Mouse (Mus musculus) heart, postnatal 4 days (tissue): ENCODE results near the gene Fev. TPM values are rescaled to one million over a fixed set of nuclear protein-coding genes. Genes with fewer than 3 reads are reported as not detected.
A peak's percentile ranks its signal among the peaks of the same experiment; 100 is the strongest.

ENCODE experiments used
- DNase-seq: peaks from one replicate; pipeline ENCODE4 v3.0.0; 2021
- total RNA-seq, 2 experiments: library from RNA; stranded (reverse); gene quantifications; 2 replicates each; pipeline ENCODE4 v1.2.3; 2021

Fev gene
- total RNA-seq, 2 experiments from 2014 or later: not detected

- DNase-seq: peak; percentile 73
Measured at GRCm38 (mm10) chr1:74880785-74881360, 4.3 kb downstream of the Fev start.

DNA sequence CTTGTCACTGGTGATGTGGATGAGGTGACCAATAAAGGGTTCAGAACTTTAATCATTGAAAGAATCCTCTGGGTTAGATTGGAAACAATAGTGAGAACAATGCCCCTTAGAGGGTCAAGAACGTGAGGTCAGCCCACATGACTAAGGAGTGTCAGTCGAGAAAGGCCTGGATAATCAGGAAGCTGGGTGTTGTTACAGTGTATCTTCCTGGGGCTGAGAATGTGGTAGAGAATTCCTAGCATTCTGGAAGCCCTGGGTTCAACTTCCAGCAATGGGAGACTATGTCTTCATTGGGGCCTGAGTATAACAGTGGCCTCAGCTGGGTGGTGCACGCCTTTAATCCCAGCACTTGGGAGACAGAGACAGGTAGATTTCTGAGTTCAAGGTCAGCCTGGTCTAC is 8.0 kb downstream of the Fev start:
- DNase-seq: no peak

DNA sequence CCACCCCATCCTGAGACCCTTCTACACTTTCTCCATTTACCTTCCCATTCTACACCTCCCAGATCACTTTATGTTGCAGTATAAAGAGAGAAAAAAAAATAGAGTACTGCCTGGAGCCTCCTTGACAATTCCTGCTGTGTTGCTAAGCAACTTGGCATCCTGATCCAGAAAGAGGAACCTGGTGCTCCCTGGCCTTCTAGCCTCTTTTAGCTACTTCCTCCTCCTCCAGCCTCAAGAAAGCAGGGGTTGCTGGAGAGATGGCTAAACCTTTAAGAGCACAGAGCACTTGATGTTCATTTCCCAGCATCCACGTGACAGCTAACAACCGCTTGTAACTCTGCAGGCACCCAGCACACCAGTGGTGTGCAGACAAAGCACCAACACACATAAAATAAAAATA is 13.0 kb downstream of the Fev start:
- DNase-seq: no peak

- DNase-seq: no peak
Measured at GRCm38 (mm10) chr1:74861783-74862182, 23.4 kb downstream of the Fev start.

GRCm38 (mm10) chr1:74859223-74859984 is 25.8 kb downstream of the Fev start:
- no peak for DNase-seq

DNA sequence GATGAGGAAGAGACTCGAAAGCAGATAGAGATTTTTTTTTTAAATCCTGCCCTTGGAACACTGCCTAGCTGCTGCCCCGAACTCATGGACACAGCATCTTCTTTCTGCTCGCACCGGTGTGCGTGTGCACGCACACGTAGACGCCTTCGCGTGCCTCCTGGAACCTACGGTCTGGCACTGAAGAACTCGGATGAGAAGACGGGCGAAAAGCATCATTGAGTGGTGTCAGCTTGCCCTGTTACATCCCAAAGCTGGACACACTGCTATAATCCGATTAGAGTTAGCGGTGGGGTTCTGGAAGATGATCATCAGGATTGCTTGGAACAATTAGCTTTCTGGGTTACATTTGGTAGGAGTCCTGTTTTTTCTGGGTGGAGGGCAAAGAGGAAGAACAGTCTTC is 26.4 kb downstream of the Fev start:
- DNase-seq: no peak

DNA sequence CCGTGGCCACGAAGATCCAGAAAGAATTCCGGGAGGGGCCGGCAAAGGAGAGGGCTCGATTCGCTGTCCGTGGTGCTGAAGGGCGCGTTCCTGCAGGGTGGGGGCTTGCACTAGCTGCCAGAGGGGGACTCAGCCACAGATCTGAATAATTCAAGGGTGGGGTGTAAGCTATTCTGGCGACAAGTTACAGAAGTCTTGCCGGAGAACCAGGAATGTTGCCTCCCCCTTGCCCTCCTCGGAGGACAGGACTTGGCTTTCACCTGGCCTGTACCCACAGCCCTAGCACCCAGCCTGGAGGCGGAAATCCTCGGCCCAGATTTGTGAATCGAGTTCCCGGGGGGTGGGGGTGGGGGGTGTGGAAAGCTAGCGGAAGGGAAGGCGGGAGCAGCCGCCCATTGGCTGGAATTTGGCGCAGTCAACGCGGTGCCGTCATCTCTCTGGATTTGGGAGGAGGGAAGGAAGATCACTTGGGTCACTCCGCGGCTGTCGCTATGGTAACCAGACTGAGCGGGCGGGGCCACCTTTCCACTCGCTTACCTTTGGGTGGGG is 27.0 kb downstream of the Fev start:
- DNase-seq: peak; percentile 81

GRCm38 (mm10) chr1:74857677-74858076 is 27.5 kb downstream of the Fev start:
- DNase-seq: no peak

DNA sequence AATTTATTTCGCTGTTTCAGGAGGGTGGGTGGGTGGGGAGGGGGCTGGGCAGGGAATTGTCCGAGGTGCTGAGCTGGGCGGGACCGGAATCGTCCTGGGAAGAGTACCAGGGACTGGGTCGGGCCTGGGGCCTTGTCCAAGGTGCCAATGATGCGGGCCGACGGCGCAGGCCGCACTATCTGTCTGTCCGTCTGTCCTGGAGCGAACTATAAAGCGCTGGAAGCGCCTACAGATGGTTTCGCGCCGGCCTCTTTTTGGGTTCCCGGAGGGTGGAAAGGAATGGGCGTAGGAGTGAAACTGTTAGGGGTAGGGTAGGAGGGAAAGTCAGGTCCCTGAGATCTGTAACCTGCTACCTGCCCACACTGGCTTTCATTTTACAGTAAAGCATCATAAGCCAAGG is 28.0 kb downstream of the Fev start:
- DNase-seq: peak; percentile 8

DNA sequence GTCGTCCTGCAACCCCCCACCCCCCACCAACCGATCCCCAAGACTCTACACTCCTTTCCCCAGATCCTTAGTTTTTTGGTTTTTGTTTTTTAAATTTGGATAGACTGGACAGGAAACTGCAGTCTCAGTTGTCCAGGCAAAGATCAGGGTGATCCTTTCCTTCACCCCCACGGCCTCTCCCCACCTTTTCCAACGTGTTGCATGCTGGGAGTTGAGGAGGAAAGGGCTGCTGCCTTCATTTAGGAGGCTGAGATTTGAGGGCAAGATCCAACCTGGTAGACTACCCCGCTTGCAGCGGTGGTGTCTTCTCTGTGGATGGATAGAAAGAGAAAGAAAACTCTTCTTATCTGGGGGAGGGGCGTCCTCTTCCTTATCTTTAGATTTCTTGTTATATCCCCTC is 28.4 kb downstream of the Fev start:
- no peak for DNase-seq

GRCm38 (mm10) chr1:74856439-74856720 is 28.8 kb downstream of the Fev start:
- DNase-seq: no peak

- DNase-seq: no peak
Measured at GRCm38 (mm10) chr1:74855651-74856438, 29.4 kb downstream of the Fev start.

DNA sequence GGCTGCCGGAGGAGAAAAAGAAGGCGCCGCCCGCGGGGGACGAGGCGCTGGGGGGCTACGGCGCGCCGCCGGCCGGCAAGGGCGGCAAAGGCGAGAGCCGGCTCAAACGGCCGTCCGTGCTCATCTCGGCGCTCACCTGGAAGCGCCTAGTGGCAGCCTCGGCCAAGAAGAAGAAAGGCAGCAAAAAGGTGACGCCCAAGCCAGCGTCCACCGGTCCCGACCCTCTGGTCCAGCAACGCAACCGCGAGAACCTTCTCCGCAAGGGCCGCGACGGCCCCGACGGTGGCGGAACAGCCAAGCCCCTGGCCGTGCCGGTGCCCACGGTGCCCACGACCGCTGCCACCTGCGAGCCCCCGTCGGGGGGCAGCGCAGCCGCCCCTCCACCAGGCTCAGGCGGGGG is 30.1 kb downstream of the Fev start:
- peak; percentile 13 for DNase-seq

- DNase-seq: peak; percentile 78
Measured at GRCm38 (mm10) chr1:74854306-74855056, 30.7 kb downstream of the Fev start, which contains the start of gene Cdk5r2. Gene Cdk5r2, plus strand, starts transcription at chr1:74854934.

DNA sequence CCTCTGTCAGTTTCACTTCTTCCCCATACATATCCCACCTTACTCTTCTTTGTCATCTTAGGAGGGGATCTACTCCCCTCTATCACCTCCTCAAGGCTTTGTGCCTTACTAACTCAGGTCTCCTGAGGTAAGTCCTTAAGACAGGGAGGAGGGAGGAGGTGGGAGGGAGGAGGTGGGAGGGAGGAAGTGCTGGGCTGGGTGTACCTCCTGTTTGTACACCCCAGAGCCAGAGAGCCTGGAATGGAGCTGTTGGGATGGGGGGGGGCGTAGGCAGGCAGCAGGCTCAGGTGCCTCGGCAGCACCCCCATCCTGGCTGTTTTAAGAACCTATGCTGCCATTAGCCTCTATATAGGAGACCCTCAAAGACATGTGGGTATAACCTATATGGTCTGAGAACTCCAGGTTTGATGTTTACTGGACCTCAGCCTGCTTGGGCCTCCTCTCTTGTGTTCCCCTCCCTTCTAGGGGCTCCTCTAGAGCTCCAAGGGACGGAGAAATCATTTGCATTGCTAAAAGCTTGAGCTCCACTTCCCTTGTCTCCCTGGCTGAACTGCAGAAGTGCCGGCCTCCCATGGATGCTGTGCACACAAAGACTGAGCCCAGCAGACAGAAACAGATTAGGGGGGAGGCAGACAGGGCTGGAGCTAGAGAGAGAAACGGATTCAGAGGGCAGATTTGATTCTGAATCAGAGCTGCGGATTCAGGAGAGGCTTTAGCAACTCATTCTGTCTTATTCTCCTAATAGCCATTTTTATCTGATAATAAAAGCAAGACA is 34.0 kb downstream of the Fev start:
- no peak for DNase-seq

GRCm38 (mm10) chr1:74850251-74850650 is 35.0 kb downstream of the Fev start:
- no peak for DNase-seq

DNA sequence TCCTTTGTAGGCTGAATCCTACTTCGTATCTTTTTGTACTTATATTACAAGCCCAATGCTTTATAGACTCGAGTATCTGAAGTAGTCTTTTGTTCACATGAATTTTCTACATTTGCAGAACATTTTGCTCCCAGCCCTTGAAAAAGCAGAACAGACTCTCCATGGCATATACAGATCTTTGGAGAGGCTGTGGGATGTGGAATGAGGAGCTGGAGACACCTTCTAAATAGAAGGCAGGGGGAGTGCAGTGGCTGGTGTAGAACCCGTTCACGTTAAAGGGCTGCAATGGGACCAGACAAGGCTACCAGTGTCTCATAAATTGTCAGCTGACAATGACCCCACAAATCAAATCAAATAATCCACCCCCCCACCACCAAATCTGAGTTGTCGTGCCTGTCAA is 36.3 kb downstream of the Fev start:
- DNase-seq: no peak

DNA sequence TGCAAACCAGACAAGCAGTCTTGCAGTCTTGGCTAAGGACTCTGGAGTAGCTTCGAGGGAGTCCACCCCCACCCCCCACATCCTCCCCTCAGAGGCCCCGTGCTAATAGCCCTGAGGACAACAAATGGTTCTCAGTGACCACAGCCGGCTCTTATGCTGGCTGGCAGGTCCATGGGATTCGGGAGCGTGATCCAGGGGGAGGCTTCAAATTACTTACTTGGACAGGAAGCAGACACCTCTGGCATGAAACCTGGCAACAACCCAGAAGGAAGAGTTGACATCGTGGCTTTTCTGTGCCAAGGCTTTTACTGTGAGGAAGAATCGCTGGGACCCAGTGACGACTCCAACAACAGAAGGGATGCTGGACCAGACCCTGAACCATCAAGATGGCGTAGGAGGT is 38.9 kb downstream of the Fev start:
- no peak for DNase-seq

DNA sequence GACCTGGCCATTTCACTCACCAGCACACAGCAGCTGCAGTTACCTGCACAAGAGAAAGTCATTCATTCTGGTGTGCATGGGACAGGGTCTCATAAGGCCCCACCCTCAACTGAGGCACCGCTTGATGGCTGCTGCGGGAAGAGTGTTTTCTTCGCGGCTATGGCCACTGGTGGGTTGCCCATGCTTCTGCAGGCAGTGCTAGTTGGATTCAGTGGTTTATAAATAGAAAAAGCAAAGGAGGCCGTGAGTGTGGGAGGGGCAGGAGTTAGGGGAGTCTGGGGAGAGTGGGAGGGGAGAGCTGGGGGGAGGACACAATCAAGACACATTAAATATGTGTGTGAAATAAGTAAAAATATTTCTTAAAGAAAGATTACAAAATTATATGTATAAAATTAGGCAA is 42.1 kb downstream of the Fev start:
- DNase-seq: no peak

GRCm38 (mm10) chr1:74833255-74833654 is 52.0 kb downstream of the Fev start:
- DNase-seq: no peak
